Mouse (Mus musculus) liver, embryonic 13.5 days (tissue): ENCODE measurements around the gene Mgat2. TPM values are rescaled to one million over a fixed set of nuclear protein-coding genes. Genes with fewer than 3 reads are reported as not detected.
A peak's percentile ranks its signal among the peaks of the same experiment; 100 is the strongest.
"Not testable (repeated sequence)": the region's sequence is repeated elsewhere in the genome, so short reads cannot be mapped to it uniquely, and the experiment has no call there.

Source experiments
- ATAC-seq: fragments of 200-750 bp; cut with Nextera tagmentation; 2 replicates; pipeline ENCODE4 v1.8.0; 2017; ENCODE audit warnings: low read depth, mild to moderate bottlenecking, moderate number of reproducible peaks, moderate library complexity
- DNase-seq: peaks from one replicate; pipeline ENCODE4 v3.0.0; 2022
- H3K27ac ChIP-seq: fragments of 300-500 bp; sonication (generic); 2 replicates; pipeline ENCODE4 v1.5.1; 2015; ENCODE audit warnings: moderate library complexity, mild to moderate bottlenecking, inconsistent platforms
- H3K27me3 ChIP-seq: fragments of 300-500 bp; sonication (generic); 2 replicates; pipeline ENCODE4 v1.6.1; 2015; ENCODE audit warnings: mild to moderate bottlenecking, inconsistent platforms
- H3K36me3 ChIP-seq: fragments of 300-500 bp; sonication (generic); 2 replicates; pipeline ENCODE4 v1.6.1; 2015; ENCODE audit warnings: mild to moderate bottlenecking, inconsistent platforms
- H3K4me1 ChIP-seq: fragments of 300-500 bp; sonication (generic); replicated peaks from 2 replicates; pipeline ENCODE4 v1.6.1; 2015; ENCODE audit warnings: inconsistent platforms
- H3K4me2 ChIP-seq: fragments of 300-500 bp; sonication (generic); 2 replicates; pipeline ENCODE4 v1.6.1; 2015; ENCODE audit warnings: inconsistent platforms, mild to moderate bottlenecking, moderate library complexity
- H3K4me3 ChIP-seq: fragments of 300-500 bp; sonication (generic); replicated peaks from 2 replicates; pipeline ENCODE4 v1.5.1; 2015; ENCODE audit warnings: mild to moderate bottlenecking, inconsistent platforms
- H3K9ac ChIP-seq: fragments of 300-500 bp; sonication (generic); 2 replicates; pipeline ENCODE4 v1.6.1; 2015; ENCODE audit warnings: mild to moderate bottlenecking, inconsistent platforms
- H3K9me3 ChIP-seq: fragments of 300-500 bp; sonication (generic); replicated peaks from 2 replicates; pipeline ENCODE4 v1.6.1; 2016; ENCODE audit warnings: inconsistent platforms
- WGBS: fragments of 180-500 bp; shearing (Covaris S2); methylation state at CpG from one replicate; pipeline ENCODE4 v1.1.7; 2015; ENCODE audit not compliant: insufficient replicate concordance; 5-methylcytosine and 5-hydroxymethylcytosine counted together
- polyA plus RNA-seq: library from polyadenylated mRNA; unstranded; fragments of >200 nt; fragmentation: Nextera tagmentation; extraction: Ambion mirVana; gene quantifications from 2 replicates; pipeline ENCODE4 v1.2.1, GENCODE M21; 2015

Mgat2 gene
- polyA plus RNA-seq, 1 experiment from 2014 or later, result 27.9 TPM

DNA sequence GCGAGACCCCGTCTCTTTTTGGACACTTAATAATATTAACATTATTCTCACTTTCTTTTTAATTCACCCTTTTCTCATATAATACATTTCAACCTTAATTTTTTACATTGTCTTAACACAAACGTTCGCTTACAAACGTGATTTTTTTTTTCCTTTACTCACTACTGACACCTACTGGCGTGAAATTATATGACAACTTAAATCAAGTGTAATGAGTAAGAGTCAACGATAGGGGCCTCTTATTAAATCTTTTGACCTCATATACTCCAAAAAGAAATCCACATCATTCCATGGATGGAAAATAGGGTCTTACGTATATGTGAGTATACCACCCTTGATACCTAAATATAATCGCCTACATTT is 24.4 kb upstream of the Mgat2 start:
- no peak for ATAC-seq
- Histone ChIP-seq H3K27ac (peak overlapping the region; percentile 66), H3K9ac (no peak overlapping the region), H3K27me3 (no peaks in the 10 kb centered on the region), H3K4me2 (peak overlapping the region; percentile 56), H3K9me3 (no peaks in the 10 kb centered on the region), H3K4me3 (peak overlapping the region; percentile 39), H3K4me1 (peaks cover 29% of the 10 kb centered on the region), H3K36me3 (peaks cover 23% of the 10 kb centered on the region)
- WGBS, result 3% methylated on average over 9 of the region's 9 CpGs
- DNase-seq, result no peak

DNA sequence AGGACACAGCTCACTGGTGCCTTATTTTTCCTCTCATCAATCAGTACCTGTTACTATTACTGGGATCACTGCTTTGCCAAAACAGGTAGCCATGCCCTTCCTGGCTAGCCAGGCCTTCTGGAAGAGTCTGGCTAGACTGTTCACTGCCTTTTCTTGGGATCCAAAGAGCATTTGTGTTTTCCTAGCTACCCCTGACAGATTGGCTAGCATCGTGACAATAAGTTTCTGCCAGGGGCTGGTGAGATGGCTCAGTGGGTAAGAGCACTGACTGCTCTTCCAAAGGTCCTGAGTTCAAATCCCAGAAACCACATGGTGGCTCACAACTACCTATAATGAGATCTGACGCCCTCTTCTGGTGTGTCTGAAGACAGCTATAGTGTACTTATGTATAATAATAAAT is 23.3 kb upstream of the Mgat2 start:
- not testable (repeated sequence) for H3K4me3 ChIP-seq, H3K9ac ChIP-seq, DNase-seq, H3K9me3 ChIP-seq, H3K4me2 ChIP-seq, H3K27me3 ChIP-seq, ATAC-seq
- Histone ChIP-seq H3K4me1 (peaks cover 37% of the 10 kb centered on the region), H3K36me3 (peaks cover 23% of the 10 kb centered on the region), H3K27ac (0 out of 2 replicates have a peak overlapping the region, but pooled peaks have one; percentile 1)
- WGBS, result 61% methylated on average over 2 of the region's 2 CpGs

DNA sequence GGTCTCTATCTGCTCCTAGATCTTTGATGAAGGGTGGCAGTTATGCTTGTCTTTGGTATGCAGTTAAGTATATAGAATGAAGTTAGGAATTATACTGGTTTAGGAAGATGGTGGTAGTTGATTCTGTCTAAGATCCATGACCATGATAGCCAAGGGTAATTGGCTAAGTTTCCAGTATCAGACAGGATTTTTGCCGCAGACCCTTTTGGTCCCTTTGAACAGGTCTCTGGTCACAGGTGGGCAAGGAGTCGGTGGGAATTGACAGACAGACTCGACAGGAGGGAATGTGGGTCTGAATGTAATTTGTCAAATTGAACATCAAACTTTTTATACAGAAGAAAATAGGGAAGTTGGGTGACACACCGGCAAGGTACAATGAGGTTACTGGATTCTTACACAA is 20.4 kb upstream of the Mgat2 start:
- H3K9me3 ChIP-seq, H3K4me3 ChIP-seq, DNase-seq, ATAC-seq, H3K36me3 ChIP-seq, H3K27me3 ChIP-seq, H3K4me2 ChIP-seq, H3K27ac ChIP-seq, H3K9ac ChIP-seq: not testable (repeated sequence)
- peaks cover 30% of the 10 kb centered on the region for H3K4me1 ChIP-seq
- WGBS, result 70% methylated on average over 4 of the region's 4 CpGs

DNA sequence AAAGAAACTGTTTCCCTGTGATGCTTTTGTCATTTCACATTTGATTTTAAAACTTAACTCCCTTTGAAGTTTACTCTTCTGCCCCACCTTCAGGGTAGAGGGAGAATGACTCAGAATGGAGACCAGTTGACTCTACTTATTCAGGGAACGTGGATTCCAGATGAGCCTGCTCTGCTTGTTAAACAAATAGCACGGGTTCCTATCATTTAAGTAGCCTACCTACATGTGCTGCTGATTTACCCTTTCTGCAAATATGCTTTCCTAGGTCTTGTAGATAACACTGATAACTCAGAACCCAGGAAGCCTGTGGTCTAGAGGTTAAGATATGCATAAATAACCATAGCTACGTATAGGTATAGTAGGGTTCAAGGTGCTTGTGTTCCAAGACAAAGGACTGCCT is 19.1 kb upstream of the Mgat2 start:
- WGBS, result 14% methylated on average over 3 of the region's 3 CpGs
- Histone ChIP-seq H3K27me3 (no peaks in the 10 kb centered on the region), H3K4me3 (no peak overlapping the region), H3K4me1 (peaks cover 34% of the 10 kb centered on the region), H3K9ac (peak overlapping the region; percentile 11; the same call in 1 of the 2 replicates), H3K4me2 (no peak overlapping the region), H3K9me3 (no peaks in the 10 kb centered on the region), H3K36me3 (no peaks in the 10 kb centered on the region), H3K27ac (no peak overlapping the region)
- DNase-seq (no peak), ATAC-seq (no peak)

DNA sequence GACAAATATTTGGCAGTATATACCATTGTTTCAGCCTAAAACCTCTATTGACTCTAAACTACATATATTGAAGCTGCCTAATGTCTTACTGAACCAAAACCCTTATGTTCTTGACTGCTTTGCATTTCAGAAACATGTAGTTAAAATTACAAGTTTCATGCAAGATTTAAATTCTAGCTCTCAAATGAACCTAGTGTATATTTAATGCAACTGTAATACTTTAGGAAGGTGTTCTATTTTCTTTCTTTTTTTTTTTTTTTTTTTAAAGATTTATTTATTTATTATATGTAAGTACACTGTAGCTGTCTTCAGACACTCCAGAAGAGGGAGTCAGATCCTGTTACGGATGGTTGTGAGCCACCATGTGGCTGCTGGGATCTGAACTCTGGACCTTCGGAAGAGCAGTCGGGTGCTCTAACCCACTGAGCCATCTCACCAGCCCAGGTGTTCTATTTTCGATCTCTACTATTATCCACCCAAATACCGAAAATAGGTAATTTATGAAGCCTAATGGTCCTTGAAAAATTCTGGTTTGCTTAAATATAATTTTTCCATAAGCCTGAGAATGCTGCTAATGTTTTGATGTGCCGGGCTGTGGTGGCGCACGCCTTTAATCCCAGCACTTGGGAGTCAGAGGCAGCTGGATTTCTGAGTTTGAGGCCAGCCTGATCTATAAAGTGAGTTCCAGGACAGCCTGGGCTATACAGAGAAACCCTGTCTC is 16.9 kb upstream of the Mgat2 start:
- H3K27ac ChIP-seq, DNase-seq, H3K36me3 ChIP-seq, H3K9ac ChIP-seq, H3K27me3 ChIP-seq, H3K9me3 ChIP-seq, ATAC-seq: not testable (repeated sequence)
- Histone ChIP-seq H3K4me3 (peak overlapping the region; percentile 80; the same call in 1 of the 2 replicates), H3K4me2 (peak overlapping the region; percentile 84), H3K4me1 (peaks cover 48% of the 10 kb centered on the region)
- 78% methylated on average over 8 of the region's 8 CpGs for WGBS

DNA sequence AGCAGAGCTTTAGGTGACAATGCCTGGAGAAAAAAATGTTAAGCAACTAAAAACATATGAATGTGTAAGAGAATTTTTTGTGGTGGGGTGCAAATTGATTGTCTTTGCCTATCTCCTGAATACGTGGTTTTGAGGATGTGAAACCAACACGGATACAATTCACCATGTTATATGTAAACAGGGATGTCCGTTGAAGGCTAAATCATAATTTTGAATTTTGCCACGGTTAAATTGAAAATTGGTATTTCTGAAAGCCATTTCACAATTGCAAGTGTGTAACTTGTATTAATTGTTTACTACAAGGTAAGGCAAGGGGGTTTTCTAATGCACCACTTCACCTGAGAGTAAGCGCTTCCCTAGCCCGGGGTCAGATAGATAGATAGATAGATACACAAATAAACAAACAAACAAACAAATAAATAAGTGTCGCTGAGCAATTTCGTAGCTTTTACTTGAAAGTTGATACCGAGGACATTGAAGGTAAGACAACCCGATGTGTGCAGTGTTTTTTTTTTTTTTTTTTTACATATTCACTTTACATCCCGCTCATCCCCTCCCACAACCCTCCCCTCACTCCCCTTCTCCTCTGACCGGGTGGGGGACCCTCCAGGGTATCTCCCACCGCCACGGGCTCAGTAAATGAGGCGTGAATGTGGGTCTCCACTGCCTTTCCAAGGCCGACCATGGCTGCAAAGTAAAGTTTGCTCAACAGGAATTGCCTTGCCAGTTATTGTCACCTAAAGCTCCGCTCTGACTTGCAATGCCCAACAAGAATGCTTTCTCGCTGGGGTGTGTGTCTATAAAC is 16.1 kb upstream of the Mgat2 start:
- Histone ChIP-seq H3K9ac (peak overlapping the region; percentile 81), H3K9me3 (no peaks in the 10 kb centered on the region), H3K4me1 (peaks cover 48% of the 10 kb centered on the region), H3K4me2 (peak overlapping the region; percentile 84), H3K27ac (peak overlapping the region; percentile 13), H3K27me3 (no peaks in the 10 kb centered on the region), H3K36me3 (peaks cover 10% of the 10 kb centered on the region), H3K4me3 (peak overlapping the region; percentile 80)
- DNase-seq, result no peak
- peak; percentile 15 for ATAC-seq
- 8% methylated on average over 18 of the region's 18 CpGs for WGBS

DNA sequence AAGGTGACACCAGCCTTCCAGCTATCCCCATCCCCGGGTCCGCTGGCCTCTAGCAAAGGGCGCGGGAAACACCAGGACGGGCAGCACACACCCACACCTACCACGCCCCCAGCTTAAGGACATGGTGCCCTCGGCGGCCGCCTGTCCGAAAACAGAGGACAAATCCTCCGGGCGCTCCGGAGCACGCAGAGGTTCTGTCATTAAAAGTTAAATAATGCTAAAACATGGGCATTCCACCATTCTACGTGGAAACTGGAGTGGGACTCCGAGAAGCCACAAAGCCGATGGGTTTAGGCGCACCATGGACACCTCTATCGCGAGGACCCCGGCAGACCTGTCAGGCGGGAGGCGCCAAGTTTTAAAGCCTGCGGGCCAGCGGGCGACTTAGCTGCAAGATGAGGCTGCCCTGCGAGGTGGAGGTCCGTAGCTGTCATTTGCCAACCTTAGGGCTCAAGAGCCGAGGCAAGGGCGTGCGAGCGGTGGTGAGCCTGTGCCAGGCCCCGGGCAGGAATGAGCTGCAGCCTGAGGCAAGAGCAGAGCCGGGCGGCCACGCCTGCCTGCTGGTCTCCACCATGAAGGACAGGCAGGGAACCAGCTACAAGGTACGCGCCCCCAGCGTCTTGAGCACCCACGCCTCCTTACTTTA is 15.4 kb upstream of the Mgat2 start, which contains the start of gene Lrr1:
Gene Lrr1, plus strand, starts transcription at position 354 of the 646 bp plus-strand sequence.
- Histone ChIP-seq H3K4me1 (peaks cover 48% of the 10 kb centered on the region), H3K27ac (peak within 1 kb of the TSS; percentile 81), H3K4me3 (peak within 1 kb of the TSS; percentile 80), H3K9ac (peak within 1 kb of the TSS; percentile 81), H3K36me3 (peaks cover 17% of the 10 kb centered on the region), H3K9me3 (no peaks in the 10 kb centered on the region), H3K4me2 (peak within 1 kb of the TSS; percentile 84), H3K27me3 (no peaks in the 10 kb centered on the region)
- ATAC-seq (peak; percentile 90), DNase-seq (peak; percentile 84)
- WGBS, result under 1% methylated on average over 40 of the region's 40 CpGs

DNA sequence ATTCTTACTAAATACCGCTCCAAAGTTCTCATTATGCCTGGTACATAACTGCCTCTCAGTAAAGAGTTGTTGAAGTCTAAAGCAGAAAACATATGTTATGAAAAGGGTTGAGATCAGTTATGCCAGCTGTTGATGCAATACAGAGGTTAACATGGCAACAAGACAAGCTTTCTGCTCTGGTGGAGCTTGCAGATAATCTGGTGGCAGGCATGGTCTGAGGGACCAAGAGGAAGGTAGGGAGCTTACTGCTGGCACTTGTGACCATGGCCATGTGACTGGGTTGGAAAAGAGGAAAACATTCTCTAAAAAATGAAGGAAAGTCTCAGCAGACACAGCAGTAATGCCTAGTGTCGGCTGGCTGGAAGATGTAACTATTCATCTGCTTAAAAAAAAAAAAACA is 12.7 kb upstream of the Mgat2 start:
- H3K9me3 ChIP-seq, result no peaks in the 10 kb centered on the region
- DNase-seq, result no peak
- H3K36me3 ChIP-seq, result peaks cover 44% of the 10 kb centered on the region
- peaks cover 35% of the 10 kb centered on the region for H3K4me1 ChIP-seq
- WGBS, result 87% methylated on average over 2 of the region's 2 CpGs
- H3K27ac ChIP-seq, result no peak overlapping the region
- no peaks in the 10 kb centered on the region for H3K27me3 ChIP-seq
- no peak overlapping the region for H3K4me3 ChIP-seq
- no peak overlapping the region for H3K4me2 ChIP-seq
- ATAC-seq, result no peak
- peak overlapping the region; percentile 30; the same call in 1 of the 2 replicates for H3K9ac ChIP-seq

DNA sequence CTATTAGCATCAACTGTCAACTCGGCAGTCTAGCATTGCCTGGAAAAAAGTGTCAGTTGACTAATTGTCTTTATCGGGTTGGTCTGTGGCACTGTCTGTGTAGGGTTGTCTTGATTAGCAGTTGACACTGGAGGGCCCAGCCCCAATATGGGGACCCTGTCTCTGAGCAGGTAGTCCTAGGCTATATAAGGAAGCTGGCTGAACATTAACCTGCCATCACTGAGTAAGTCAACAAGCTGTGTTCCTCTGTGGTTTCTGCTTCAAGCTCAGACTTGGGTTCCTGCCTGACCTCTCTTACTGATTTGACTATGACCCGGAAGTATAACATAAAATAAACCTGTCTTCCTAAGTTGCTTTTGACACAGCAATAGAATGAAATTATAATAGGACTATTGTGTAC is 8.0 kb upstream of the Mgat2 start:
- peaks cover 9% of the 10 kb centered on the region for H3K4me1 ChIP-seq
- H3K27me3 ChIP-seq, result no peaks in the 10 kb centered on the region
- WGBS, result 69% methylated on average over 3 of the region's 3 CpGs
- no peak overlapping the region for H3K27ac ChIP-seq
- no peak overlapping the region for H3K4me2 ChIP-seq
- no peak for ATAC-seq
- DNase-seq, result no peak
- no peak overlapping the region for H3K4me3 ChIP-seq
- H3K9ac ChIP-seq, result no peak overlapping the region
- H3K9me3 ChIP-seq, result 0 out of 2 replicates have a peak, but pooled peaks cover 3% of the 10 kb centered on the region
- peaks cover 79% of the 10 kb centered on the region for H3K36me3 ChIP-seq

DNA sequence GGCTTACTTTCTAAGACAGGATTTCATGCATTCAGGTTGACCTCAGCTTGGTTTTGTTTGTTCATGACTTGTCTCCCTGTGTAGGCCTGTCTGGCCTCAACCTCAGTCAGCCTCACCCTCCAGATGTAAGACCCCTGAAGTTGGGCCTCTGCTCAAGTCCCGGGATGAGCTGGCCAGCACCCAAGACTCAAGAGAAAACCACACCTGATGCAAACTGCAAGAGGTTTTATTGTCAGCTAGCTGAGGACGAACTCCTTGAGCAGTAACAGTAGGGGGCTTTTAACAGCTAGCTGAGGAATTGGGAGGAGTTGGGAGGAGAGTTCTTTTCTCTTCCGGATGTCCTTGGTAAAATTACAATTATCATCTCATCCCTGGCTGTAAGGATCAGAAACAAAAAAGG is 6.4 kb upstream of the Mgat2 start:
- H3K27ac ChIP-seq, result no peak overlapping the region
- peaks cover 6% of the 10 kb centered on the region for H3K4me1 ChIP-seq
- H3K4me2 ChIP-seq, result no peak overlapping the region
- no peaks in the 10 kb centered on the region for H3K27me3 ChIP-seq
- H3K9ac ChIP-seq, result no peak overlapping the region
- ATAC-seq (no peak), DNase-seq (no peak)
- no peak overlapping the region for H3K4me3 ChIP-seq
- WGBS, result 88% methylated on average over 3 of the region's 3 CpGs
- H3K9me3 ChIP-seq, result 0 out of 2 replicates have a peak, but pooled peaks cover 3% of the 10 kb centered on the region
- H3K36me3 ChIP-seq, result peaks cover 82% of the 10 kb centered on the region

DNA sequence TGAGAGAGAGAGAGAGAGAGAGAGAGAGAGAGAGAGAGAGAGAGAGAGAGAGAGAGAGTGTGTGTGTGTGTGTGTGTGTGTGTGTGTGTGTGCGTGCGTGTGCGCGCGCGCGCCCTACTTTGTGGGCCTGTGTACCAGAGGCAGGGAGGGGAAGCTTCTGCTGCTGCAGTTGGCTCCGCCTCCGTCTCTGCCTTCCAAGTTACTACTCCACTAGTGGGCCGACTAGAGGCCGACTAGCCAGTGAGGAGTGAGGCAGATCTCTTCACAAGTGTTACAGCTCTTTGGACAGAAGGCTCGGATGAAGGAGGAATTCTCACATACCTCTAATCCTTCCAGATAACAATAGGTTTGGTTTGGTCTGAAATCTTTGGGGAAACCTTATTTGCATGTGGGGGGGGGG is 4.6 kb upstream of the Mgat2 start:
- 76% methylated on average over 12 of the region's 12 CpGs for WGBS
- peaks cover 13% of the 10 kb centered on the region for H3K4me1 ChIP-seq
- no peaks in the 10 kb centered on the region for H3K27me3 ChIP-seq
- ATAC-seq (no peak), DNase-seq (no peak)
- 0 out of 2 replicates have a peak, but pooled peaks cover 3% of the 10 kb centered on the region for H3K9me3 ChIP-seq
- H3K9ac ChIP-seq, result no peak overlapping the region
- no peak overlapping the region for H3K4me3 ChIP-seq
- peaks cover 67% of the 10 kb centered on the region for H3K36me3 ChIP-seq
- no peak overlapping the region for H3K27ac ChIP-seq
- no peak overlapping the region for H3K4me2 ChIP-seq
